Mouse (Mus musculus): ENCODE results near the gene Ifit2. TPM values are rescaled to one million over a fixed set of nuclear protein-coding genes. Genes with fewer than 3 reads are reported as not detected.
"Not testable (repeated sequence)": the region's sequence is repeated elsewhere in the genome, so short reads cannot be mapped to it uniquely, and the experiment has no call there.

Ifit2 gene
- total RNA-seq, 2 experiments from 2014 or later: 7.1 to 13.4 TPM

DNA sequence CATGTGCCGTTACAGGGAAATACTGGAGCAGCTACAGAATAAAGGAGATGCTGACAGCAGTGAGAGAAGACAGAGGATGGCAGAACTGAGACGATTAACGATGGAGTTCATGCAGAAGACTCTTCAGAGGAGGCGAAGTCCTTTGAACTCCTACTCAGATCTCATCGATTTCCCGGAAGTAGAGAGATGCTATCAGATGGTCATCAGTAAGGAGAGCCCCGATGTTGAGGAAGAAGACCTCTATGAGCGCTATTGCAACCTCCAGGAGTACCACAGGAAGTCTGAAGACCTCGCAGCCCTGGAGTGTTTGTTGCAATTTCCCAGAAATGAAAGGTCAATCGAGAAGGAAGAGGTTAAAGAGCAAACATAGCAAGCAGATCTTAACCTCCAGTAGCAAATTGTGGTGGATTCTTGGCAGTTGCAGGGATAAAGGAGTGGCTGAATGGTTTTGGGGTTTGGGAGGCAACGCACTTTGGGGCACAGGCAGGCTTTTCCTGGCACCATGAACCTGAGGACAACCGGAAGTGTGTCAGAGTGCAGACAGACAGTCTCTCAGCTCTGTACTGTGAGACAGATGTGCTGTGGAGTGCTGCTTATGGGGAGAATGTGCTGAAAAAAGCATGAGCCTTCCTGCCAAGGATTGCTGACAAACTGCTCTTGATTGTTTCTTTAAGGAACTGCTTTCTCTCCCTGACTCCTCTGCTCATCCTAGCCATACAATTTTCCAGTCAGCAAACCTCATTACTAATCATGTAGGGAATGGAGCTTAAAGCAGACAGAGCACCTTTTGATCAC lies 37.6 kb downstream of the Ifit2 start:
- not testable (repeated sequence) for ATAC-seq (replicated peaks; ENCODE audit: low FRiP score, low TSS enrichment, poor library complexity, severe bottlenecking)

DNA sequence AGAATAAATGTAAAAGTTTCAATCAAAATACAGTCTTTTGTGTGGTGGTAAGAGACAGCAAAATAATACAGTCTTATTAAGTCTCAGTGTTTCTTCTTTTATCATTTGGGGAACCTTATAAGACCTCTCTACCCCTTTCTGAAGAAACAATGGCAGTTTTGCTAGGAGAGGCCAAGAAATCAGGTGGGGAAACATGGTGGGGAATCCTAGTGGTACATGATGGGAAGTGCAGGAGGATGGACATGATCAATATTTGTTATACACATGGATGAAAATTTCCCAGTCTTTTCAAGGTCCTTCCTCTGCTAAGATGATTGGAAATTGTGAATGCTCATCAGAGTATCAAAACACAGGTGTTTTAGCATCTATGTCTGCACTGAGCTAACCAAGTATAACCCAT lies 38.5 kb downstream of the Ifit2 start:
- ATAC-seq (replicated peaks; ENCODE audit: low FRiP score, low TSS enrichment, poor library complexity, severe bottlenecking): no peak

DNA sequence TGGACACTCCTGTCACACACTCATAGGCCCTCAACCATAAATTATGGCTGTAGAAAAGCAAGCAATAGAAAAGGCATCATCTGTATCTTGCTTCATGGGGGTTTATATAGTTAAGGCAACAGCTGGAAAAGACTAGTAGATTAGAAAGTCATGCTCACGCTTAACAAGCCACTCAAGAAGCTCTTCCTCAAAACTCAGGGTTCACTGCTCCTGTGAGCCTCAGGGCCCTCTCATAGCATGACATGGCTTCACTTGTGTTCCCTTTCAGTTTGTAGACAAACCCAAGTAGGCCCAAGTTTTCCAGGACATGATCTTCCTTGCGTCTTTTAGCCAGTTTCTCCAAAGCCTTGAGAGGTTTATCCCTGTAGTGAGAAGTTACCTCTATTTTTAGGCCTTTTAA lies 43.0 kb downstream of the Ifit2 start:
- no peak for ATAC-seq (replicated peaks; ENCODE audit: low FRiP score, low TSS enrichment, poor library complexity, severe bottlenecking)

GRCm38 (mm10) chr19:34594523-34594922 lies 44.0 kb downstream of the Ifit2 start:
- not testable (repeated sequence) for ATAC-seq (replicated peaks; ENCODE audit: low FRiP score, low TSS enrichment, poor library complexity, severe bottlenecking)

DNA sequence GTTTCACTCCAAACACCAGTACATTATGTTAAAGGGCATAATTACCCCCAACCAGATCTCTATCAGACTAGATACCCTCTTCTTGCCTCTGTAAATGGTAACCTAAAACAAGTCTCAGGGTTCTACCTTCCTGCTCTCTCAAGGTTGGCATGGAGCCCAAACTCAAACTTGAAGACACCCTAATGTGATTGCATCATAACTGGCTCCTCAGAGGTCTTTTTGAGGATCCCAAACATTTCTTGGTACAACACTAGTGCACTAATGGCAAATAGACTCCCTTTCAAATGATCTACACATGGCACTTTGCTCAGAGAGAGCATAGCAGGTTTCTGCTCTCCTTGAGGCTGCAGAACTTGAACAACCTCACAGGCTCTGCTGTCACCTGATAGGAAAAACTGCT lies 46.3 kb downstream of the Ifit2 start:
- ATAC-seq (replicated peaks; ENCODE audit: low FRiP score, low TSS enrichment, poor library complexity, severe bottlenecking): 0 out of 2 replicates have a peak, but pooled peaks have one; percentile 7

- no peak for ATAC-seq (replicated peaks; ENCODE audit: low FRiP score, low TSS enrichment, poor library complexity, severe bottlenecking)
These were observed 47.8 kb downstream of the Ifit2 start for GRCm38 (mm10) chr19:34598341-34598740.

GRCm38 (mm10) chr19:34599250-34599649 lies 48.8 kb downstream of the Ifit2 start:
- not testable (repeated sequence) for ATAC-seq (replicated peaks; ENCODE audit: low FRiP score, low TSS enrichment, poor library complexity, severe bottlenecking)

DNA sequence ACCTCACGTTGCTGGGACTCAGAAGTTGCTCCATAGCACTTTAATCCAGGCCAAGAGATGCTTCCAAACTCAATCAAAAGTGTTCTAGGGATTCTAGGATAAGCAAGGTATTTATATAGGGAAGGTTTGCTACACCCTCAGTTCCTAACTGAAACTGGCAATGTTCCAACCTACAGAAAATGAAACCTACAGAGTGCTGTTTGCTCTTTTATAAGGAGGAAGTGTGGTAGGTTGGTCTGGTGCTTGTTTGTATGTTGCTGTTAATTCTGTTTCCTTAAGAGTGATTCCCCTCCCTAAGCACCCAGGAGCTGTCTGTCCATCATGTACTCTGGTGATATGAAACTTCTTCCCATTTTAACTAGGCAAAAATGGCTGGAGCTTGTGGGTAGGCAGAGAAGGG lies 51.4 kb downstream of the Ifit2 start, which contains the start of gene Ifit1bl1:
Ifit1bl1 (minus strand) TSS at position 69 of the 400 bp plus-strand sequence.
- 0 out of 2 replicates have a peak, but pooled peaks have one; percentile 34 for ATAC-seq (replicated peaks; ENCODE audit: low FRiP score, low TSS enrichment, poor library complexity, severe bottlenecking)

- no peak for ATAC-seq (replicated peaks; ENCODE audit: low FRiP score, low TSS enrichment, poor library complexity, severe bottlenecking)
These were observed 55.0 kb downstream of the Ifit2 start for GRCm38 (mm10) chr19:34605472-34605871.

GRCm38 (mm10) chr19:34607237-34608051 lies 57.0 kb downstream of the Ifit2 start, which contains the start of gene Ifit3b:
Ifit3b (plus strand) TSS chr19:34607970.
- not testable (repeated sequence) for ATAC-seq (replicated peaks; ENCODE audit: low FRiP score, low TSS enrichment, poor library complexity, severe bottlenecking)

DNA sequence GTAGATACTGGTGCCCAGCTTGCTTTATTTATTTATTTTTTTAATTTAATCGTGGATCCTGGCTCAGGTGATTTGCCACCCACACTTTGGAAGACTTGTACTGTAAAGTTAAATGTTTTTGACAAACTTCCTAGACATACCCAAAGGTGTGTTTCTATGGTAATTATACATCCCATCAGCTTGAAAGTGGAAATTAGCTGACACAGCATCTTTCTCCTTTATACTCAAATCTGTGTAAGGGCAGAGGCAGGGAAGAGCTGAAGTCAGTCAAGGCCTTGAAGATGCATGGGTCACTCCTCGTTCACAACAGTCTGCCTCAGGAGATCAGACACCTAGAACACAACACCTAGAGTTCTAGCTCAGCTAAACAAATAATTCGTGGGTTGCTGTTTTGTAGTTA lies 59.6 kb downstream of the Ifit2 start:
- not testable (repeated sequence) for ATAC-seq (replicated peaks; ENCODE audit: low FRiP score, low TSS enrichment, poor library complexity, severe bottlenecking)

- ATAC-seq (replicated peaks; ENCODE audit: low FRiP score, low TSS enrichment, poor library complexity, severe bottlenecking): 0 out of 2 replicates have a peak, but pooled peaks have one; percentile 18
These were observed 61.9 kb downstream of the Ifit2 start for GRCm38 (mm10) chr19:34612243-34613001.

DNA sequence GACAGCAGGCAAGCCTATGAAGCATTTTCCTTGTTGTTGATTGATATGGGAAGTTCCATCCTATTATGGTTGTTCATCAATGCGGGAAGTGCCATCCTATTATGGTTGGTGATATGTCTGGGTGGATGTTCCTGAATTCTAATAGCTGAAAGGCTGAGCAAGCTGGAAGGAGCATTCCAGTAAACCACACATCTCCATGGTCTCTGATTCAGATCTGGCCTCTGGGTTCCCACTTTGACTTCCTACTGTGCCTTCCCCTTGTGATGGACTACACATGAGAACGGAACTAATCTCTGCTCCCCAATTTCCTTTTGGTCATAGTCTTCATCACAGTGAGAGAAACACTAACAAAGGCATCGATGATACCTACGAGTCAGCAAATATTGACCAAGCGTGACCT lies 70.4 kb downstream of the Ifit2 start:
- no peak for ATAC-seq (replicated peaks; ENCODE audit: low FRiP score, low TSS enrichment, poor library complexity, severe bottlenecking)

DNA sequence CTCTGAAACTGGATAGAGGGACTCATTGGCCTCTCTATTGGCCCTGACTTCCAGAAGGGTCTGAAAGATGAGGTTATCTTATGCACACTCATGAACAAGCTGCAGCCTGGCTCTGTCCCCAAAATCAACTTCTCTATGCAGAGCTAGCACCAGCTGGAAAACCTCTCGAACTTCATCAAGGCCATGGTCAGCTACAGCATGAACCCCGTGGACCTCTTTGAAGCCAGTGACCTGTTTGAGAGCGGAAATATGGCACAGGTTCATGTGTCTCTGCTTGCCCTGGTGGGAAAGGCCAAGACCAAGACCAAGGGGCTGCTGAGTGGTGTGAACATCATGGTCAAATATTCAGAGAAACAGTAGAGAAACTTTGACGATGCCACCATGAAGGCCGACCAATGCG lies 73.3 kb downstream of the Ifit2 start:
- ATAC-seq (replicated peaks; ENCODE audit: low FRiP score, low TSS enrichment, poor library complexity, severe bottlenecking): no peak

GRCm38 (mm10) chr19:34624663-34625062 lies 74.2 kb downstream of the Ifit2 start:
- no peak for ATAC-seq (replicated peaks; ENCODE audit: low FRiP score, low TSS enrichment, poor library complexity, severe bottlenecking)

Other genes with a start within 250 kb of the Ifit2 start
- not detected in 2 replicates for gene Ch25h, start 75.5 kb upstream of the Ifit2 start, total RNA-seq (2014; fragmentation: Nextera tagmentation)
- not detected in 2 replicates for gene Ch25h, start 75.5 kb upstream of the Ifit2 start, total RNA-seq (2017)
- gene Lipa, start 23.2 kb upstream of the Ifit2 start, total RNA-seq (2014; fragmentation: Nextera tagmentation): 31.6 and 38.3 TPM in 2 replicates
- 26.1 and 28.3 TPM in 2 replicates for gene Lipa, start 23.2 kb upstream of the Ifit2 start, total RNA-seq (2017)
- gene Ifit3, start 32.8 kb downstream of the Ifit2 start, total RNA-seq (2014; fragmentation: Nextera tagmentation): not detected in 2 replicates
- gene Ifit3, start 32.8 kb downstream of the Ifit2 start, total RNA-seq (2017): 0.69 and 1.2 TPM in 2 replicates
- gene Ifit1bl1, start 51.3 kb downstream of the Ifit2 start, total RNA-seq (2014; fragmentation: Nextera tagmentation): not detected in 2 replicates
- 0.46 TPM in 1 of 2 replicates, not detected in the other for gene Ifit1bl1, start 51.3 kb downstream of the Ifit2 start, total RNA-seq (2017)
- not detected in 2 replicates for gene Ifit3b, start 57.3 kb downstream of the Ifit2 start, total RNA-seq (2014; fragmentation: Nextera tagmentation)
- not detected in 2 replicates for gene Ifit3b, start 57.3 kb downstream of the Ifit2 start, total RNA-seq (2017)
- gene Ifit1bl2, start 90.0 kb downstream of the Ifit2 start, total RNA-seq (2014; fragmentation: Nextera tagmentation): not detected in 2 replicates
- gene Ifit1bl2, start 90.0 kb downstream of the Ifit2 start, total RNA-seq (2017): not detected in 2 replicates
- gene Ifit1, start 90.2 kb downstream of the Ifit2 start, total RNA-seq (2014; fragmentation: Nextera tagmentation): 0.69 TPM in 1 of 2 replicates, not detected in the other
- 1.8 and 2.9 TPM in 2 replicates for gene Ifit1, start 90.2 kb downstream of the Ifit2 start, total RNA-seq (2017)
- not detected in 2 replicates for gene Slc16a12, start 196.6 kb downstream of the Ifit2 start, total RNA-seq (2014; fragmentation: Nextera tagmentation)
- gene Slc16a12, start 196.6 kb downstream of the Ifit2 start, total RNA-seq (2017): not detected in 2 replicates

Data from megakaryocyte-erythroid progenitor cell, adult 5-6 weeks (primary cell).